Mouse (Mus musculus) myocyte (in vitro differentiated cells): Measurements from ENCODE around the gene Fam129a.

Experiments
- CEBPB ChIP-seq: IDR thresholded peaks from 2 replicates; pipeline ENCODE4 v1.6.1; 2011; ENCODE audit warnings: mild to moderate bottlenecking, moderate library complexity; ENCODE audit not compliant: poor library complexity, insufficient read depth, severe bottlenecking
- E2F4 ChIP-seq: IDR thresholded peaks from one replicate; pipeline ENCODE4 v1.6.1; 2011; ENCODE audit warnings: mild to moderate bottlenecking, control low read depth, moderate library complexity; ENCODE audit not compliant: insufficient read depth
- MYOG ChIP-seq, 3 experiments: IDR thresholded peaks; one replicate each; pipeline ENCODE4 v1.6.1; 2011; ENCODE audit warnings: control low read depth in 2 of 3, low read depth in 2 of 3, mild to moderate bottlenecking in 2 of 3; ENCODE audit not compliant: insufficient read length in 2 of 3, control insufficient read depth in 1 of 3, insufficient read depth in 1 of 3
- POLR2A ChIP-seq: IDR thresholded peaks from one replicate; pipeline ENCODE4 v1.6.1; 2011; ENCODE audit warnings: low read depth, mild to moderate bottlenecking, control low read depth, moderate library complexity; ENCODE audit not compliant: insufficient read length
- POLR2AphosphoS2 ChIP-seq: IDR thresholded peaks from one replicate; pipeline ENCODE4 v1.6.1; 2011; ENCODE audit warnings: low read depth, control low read depth; ENCODE audit not compliant: insufficient read length
- REST ChIP-seq: IDR thresholded peaks from one replicate; pipeline ENCODE4 v1.6.1; 2011; ENCODE audit warnings: mild to moderate bottlenecking, control low read depth, moderate library complexity; ENCODE audit not compliant: insufficient read depth, insufficient read length
- SRF ChIP-seq: IDR thresholded peaks from one replicate; pipeline ENCODE4 v1.6.1; 2011; ENCODE audit warnings: low read depth; ENCODE audit not compliant: control insufficient read depth, insufficient read length
- TCF12 ChIP-seq: IDR thresholded peaks from one replicate; pipeline ENCODE4 v1.6.1; 2011; ENCODE audit warnings: mild to moderate bottlenecking, control low read depth; ENCODE audit not compliant: poor library complexity, insufficient read depth, severe bottlenecking
- USF1 ChIP-seq: IDR thresholded peaks from one replicate; pipeline ENCODE4 v1.6.1; 2011; ENCODE audit warnings: low read depth, mild to moderate bottlenecking, control low read depth, moderate library complexity

GRCm38 (mm10) chr1:151580200-151580982 lies 9.4 kb downstream of the Fam129a start:
- TF ChIP-seq E2F4: no peak
- no peak for TF ChIP-seq POLR2AphosphoS2
- TF ChIP-seq MYOG (IDR thresholded peaks at IDR 0.05; ENCODE audit: control insufficient read depth in 1 of 3, insufficient read depth in 1 of 3, insufficient read length in 2 of 3, low read depth in 2 of 3): no peak
- no peak for TF ChIP-seq POLR2A
- no peak for TF ChIP-seq SRF
- no peak for TF ChIP-seq USF1
- TF ChIP-seq TCF12: no peak
- TF ChIP-seq CEBPB: no peak
- no peak for TF ChIP-seq REST
